Mouse (Mus musculus) liver, postnatal 0 days (tissue): ENCODE data around the gene Oxnad1.

ENCODE experiments used
- CTCF ChIP-seq: sonication (generic); IDR thresholded peaks from 2 replicates; pipeline ENCODE4 v1.5.1; 2016; ENCODE audit warnings: antibody characterized with exemption, low read depth
- EP300 ChIP-seq: IDR thresholded peaks from 2 replicates; pipeline ENCODE4 v1.6.1; 2016; ENCODE audit warnings: antibody characterized with exemption, low read depth, mild to moderate bottlenecking

DNA sequence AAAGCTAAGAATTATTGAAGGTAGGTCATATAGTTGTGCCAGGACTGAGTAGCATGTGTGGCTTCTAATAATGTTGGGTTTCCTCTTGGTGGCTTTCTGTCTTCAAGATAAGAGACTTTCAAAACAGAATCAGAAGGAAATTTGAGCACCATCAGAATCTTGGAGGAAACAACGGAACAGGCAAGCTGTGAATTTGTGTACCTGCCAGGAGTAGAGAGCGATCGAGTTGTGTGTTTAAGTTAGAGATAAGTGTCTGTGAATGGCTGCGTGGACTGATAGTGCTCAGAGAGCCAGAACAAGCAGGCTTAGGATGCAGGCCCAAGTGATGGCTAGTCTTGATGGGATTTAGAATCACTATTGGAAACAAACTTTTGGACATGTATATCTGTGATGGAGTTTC is 46.7 kb downstream of the Oxnad1 start:
- no peak for TF ChIP-seq CTCF
- peak; percentile 78 for TF ChIP-seq EP300
